Mouse (Mus musculus) G1E (cell line): ENCODE results near the gene Akap6. TPM values are rescaled to one million over a fixed set of nuclear protein-coding genes. Genes with fewer than 3 reads are reported as not detected.

Source experiments
- ATAC-seq: 2 replicates; pipeline ENCODE4 v1.8.0; 2016; ENCODE audit warnings: mild to moderate bottlenecking; ENCODE audit not compliant: insufficient number of reproducible peaks, poor library complexity, low FRiP score, severe bottlenecking; ENCODE audit errors: extremely low read depth
- DNase-seq: peaks from one replicate; pipeline ENCODE4 v3.0.0; 2012; ENCODE audit warnings: low spot score
- H3K27me3 ChIP-seq: 2 replicates; pipeline ENCODE4 v1.6.1; 2012; ENCODE audit warnings: mild to moderate bottlenecking, low read length, inconsistent platforms; ENCODE audit not compliant: insufficient read depth
- H3K36me3 ChIP-seq: replicated peaks from 2 replicates; pipeline ENCODE3; 2012; ENCODE audit warnings: mild to moderate bottlenecking, inconsistent platforms
- H3K4me1 ChIP-seq: 2 replicates; pipeline ENCODE4 v1.6.1; 2012; ENCODE audit warnings: low read depth, low read length, inconsistent platforms, mixed read lengths; ENCODE audit not compliant: insufficient read depth
- H3K4me3 ChIP-seq: 2 replicates; pipeline ENCODE4 v1.5.1; 2012; ENCODE audit warnings: low read depth, mild to moderate bottlenecking, inconsistent platforms, low read length, moderate library complexity, mixed read lengths
- H3K9me3 ChIP-seq: replicated peaks from 2 replicates; pipeline ENCODE4 v1.6.1; 2012; ENCODE audit warnings: inconsistent platforms
- CTCF ChIP-seq: IDR thresholded peaks from 2 replicates; pipeline ENCODE4 v1.5.1; 2012; ENCODE audit warnings: low read depth, low read length, inconsistent platforms, mixed read lengths
- GATA1 ChIP-seq: IDR thresholded peaks from 2 replicates; pipeline ENCODE4 v1.6.1; 2012; ENCODE audit warnings: borderline replicate concordance, low read length, inconsistent platforms, mixed read lengths
- GATA2 ChIP-seq: IDR thresholded peaks from 2 replicates; pipeline ENCODE4 v1.6.1; 2012; ENCODE audit warnings: low read depth, low read length, inconsistent platforms, borderline replicate concordance
- POLR2AphosphoS5 ChIP-seq: IDR thresholded peaks from 2 replicates; pipeline ENCODE4 v1.6.1; 2012; ENCODE audit warnings: low read depth, low read length, inconsistent platforms; ENCODE audit not compliant: insufficient replicate concordance
- TAL1 ChIP-seq: conservative IDR thresholded peaks from 2 replicates; pipeline ENCODE4 v1.6.1; 2012; ENCODE audit warnings: low read depth, low read length, inconsistent platforms, mixed read lengths
- polyA plus RNA-seq: library from polyadenylated mRNA; stranded (reverse); fragments of >175 nt; gene quantifications from 2 replicates; pipeline ENCODE4 v1.2.3, GENCODE M21; 2012
- total RNA-seq, 2 experiments: library from RNA; stranded (forward) in 1 of 2; stranded (reverse) in 1 of 2; fragments of 200-1000 nt in 1 of 2; fragments of >200 nt in 1 of 2; fragmentation: Nextera tagmentation in 1 of 2; gene quantifications; 2 replicates each; pipeline ENCODE4 v1.2.3; 2014 to 2017

Gene Akap6
- total and polyA plus RNA-seq, 3 experiments, result 0.11 TPM; not detected in 2

GRCm38 (mm10) chr12:52898130-52898529 is 198.9 kb downstream of the Akap6 start:
- no peaks in the 10 kb centered on the region for H3K27me3 ChIP-seq
- H3K9me3 ChIP-seq, result peaks cover 35% of the 10 kb centered on the region
- DNase-seq (no peak), ATAC-seq (no peak)
- no peak for TF ChIP-seq POLR2AphosphoS5
- TF ChIP-seq GATA2, result no peak
- TF ChIP-seq TAL1, result no peak
- TF ChIP-seq CTCF, result no peak
- no peak overlapping the region for H3K4me3 ChIP-seq
- H3K36me3 ChIP-seq, result no peaks in the 10 kb centered on the region
- H3K4me1 ChIP-seq, result no peaks in the 10 kb centered on the region

GRCm38 (mm10) chr12:52904046-52904445 is 204.9 kb downstream of the Akap6 start:
- DNase-seq, result no peak
- peaks cover 16% of the 10 kb centered on the region for H3K9me3 ChIP-seq
- ATAC-seq, result no peak
- no peaks in the 10 kb centered on the region for H3K4me1 ChIP-seq
- no peaks in the 10 kb centered on the region for H3K27me3 ChIP-seq
- H3K36me3 ChIP-seq, result no peaks in the 10 kb centered on the region
- no peak overlapping the region for H3K4me3 ChIP-seq
- TF ChIP-seq GATA2 (no peak), TAL1 (no peak), POLR2AphosphoS5 (no peak), CTCF (no peak), GATA1 (no peak)

- ATAC-seq (no peak), DNase-seq (no peak)
- Histone ChIP-seq H3K4me3 (no peak overlapping the region), H3K4me1 (no peaks in the 10 kb centered on the region), H3K9me3 (peaks cover 28% of the 10 kb centered on the region), H3K36me3 (no peaks in the 10 kb centered on the region), H3K27me3 (no peaks in the 10 kb centered on the region)
- TF ChIP-seq TAL1 (no peak), GATA2 (no peak), POLR2AphosphoS5 (no peak), CTCF (no peak), GATA1 (no peak)
These were observed 209.4 kb downstream of the Akap6 start for GRCm38 (mm10) chr12:52908448-52909066.

GRCm38 (mm10) chr12:52910345-52910744 is 211.2 kb downstream of the Akap6 start:
- Histone ChIP-seq H3K9me3 (peaks cover 33% of the 10 kb centered on the region), H3K4me1 (no peaks in the 10 kb centered on the region), H3K27me3 (no peaks in the 10 kb centered on the region), H3K4me3 (no peak overlapping the region), H3K36me3 (no peaks in the 10 kb centered on the region)
- DNase-seq (no peak), ATAC-seq (no peak)
- TF ChIP-seq CTCF (no peak), POLR2AphosphoS5 (no peak), GATA1 (no peak), TAL1 (no peak)

- TF ChIP-seq GATA1 (no peak), CTCF (no peak), GATA2 (no peak), TAL1 (no peak), POLR2AphosphoS5 (no peak)
- no peak for ATAC-seq
These were observed 211.6 kb downstream of the Akap6 start for GRCm38 (mm10) chr12:52910819-52911218.

GRCm38 (mm10) chr12:52918939-52919338 is 219.8 kb downstream of the Akap6 start:
- H3K36me3 ChIP-seq, result no peaks in the 10 kb centered on the region
- DNase-seq (no peak), ATAC-seq (no peak)
- no peak overlapping the region for H3K4me3 ChIP-seq
- TF ChIP-seq GATA1, result no peak
- TF ChIP-seq CTCF, result no peak
- no peak for TF ChIP-seq POLR2AphosphoS5
- no peak for TF ChIP-seq GATA2
- no peak for TF ChIP-seq TAL1
- H3K4me1 ChIP-seq, result no peaks in the 10 kb centered on the region
- no peaks in the 10 kb centered on the region for H3K27me3 ChIP-seq
- H3K9me3 ChIP-seq, result peaks cover 65% of the 10 kb centered on the region

More at GRCm38 (mm10) chr12:52910819-52911218, 211.6 kb downstream of the Akap6 start:
- peaks cover 38% of the 10 kb centered on the region for H3K9me3 ChIP-seq
- no peak overlapping the region for H3K4me3 ChIP-seq
- H3K36me3 ChIP-seq, result no peaks in the 10 kb centered on the region
- no peaks in the 10 kb centered on the region for H3K27me3 ChIP-seq
- DNase-seq, result no peak
- H3K4me1 ChIP-seq, result no peaks in the 10 kb centered on the region

GRCm38 (mm10) chr12:52922510-52922909 is 223.3 kb downstream of the Akap6 start:
- Histone ChIP-seq H3K4me3 (no peak overlapping the region), H3K4me1 (no peaks in the 10 kb centered on the region), H3K36me3 (no peaks in the 10 kb centered on the region), H3K9me3 (peaks cover 49% of the 10 kb centered on the region), H3K27me3 (no peaks in the 10 kb centered on the region)
- ATAC-seq (no peak), DNase-seq (no peak)
- TF ChIP-seq GATA2 (no peak), CTCF (no peak), GATA1 (no peak), POLR2AphosphoS5 (no peak), TAL1 (no peak)
